Mouse (Mus musculus): ENCODE results near the gene Acr.

DNA sequence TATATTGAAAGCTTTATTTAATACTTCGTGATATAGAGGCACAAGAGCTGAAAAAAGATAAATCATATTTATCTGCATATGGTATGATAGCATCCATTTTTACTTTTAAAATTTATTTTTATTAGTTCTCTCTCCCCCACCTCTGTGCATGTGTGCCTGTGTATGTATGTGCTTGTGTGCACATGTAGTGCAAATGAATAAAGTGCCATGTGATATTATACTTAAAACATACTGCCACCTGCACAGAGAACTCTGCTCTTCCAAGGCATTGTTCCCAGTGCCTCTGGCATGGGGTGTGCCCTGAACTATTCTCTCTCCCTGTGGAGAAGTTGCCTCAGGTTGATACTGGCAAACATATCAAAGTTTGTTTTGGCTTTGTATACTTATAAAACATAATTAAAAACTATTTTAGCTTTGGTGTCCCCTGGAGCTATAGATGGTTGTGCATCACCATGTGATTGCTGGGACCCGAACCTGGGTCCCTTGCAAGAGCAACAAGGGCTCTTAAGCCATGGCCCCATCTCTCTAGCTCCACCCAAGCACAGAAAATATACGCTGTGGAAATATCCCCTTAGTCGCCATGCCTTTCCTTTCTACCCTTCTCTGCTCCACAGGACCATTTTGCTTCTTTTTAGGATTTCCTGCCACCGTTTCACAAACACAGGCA, 55.0 kb downstream of the Acr start:
- TF ChIP-seq CTCF (IDR thresholded peaks at IDR 0.05; ENCODE audit: control insufficient read depth, insufficient read depth, insufficient replicate concordance, low read depth, low read length), result no peak
- no peak for TF ChIP-seq POLR2A (IDR thresholded peaks at IDR 0.05; ENCODE audit: control insufficient read depth, low read depth, low read length)

All from testis, adult 2 months (tissue).